Mouse (Mus musculus) heart, embryonic 12.5 days (tissue): ENCODE results near the gene Rab23. TPM values are rescaled to one million over a fixed set of nuclear protein-coding genes. Genes with fewer than 3 reads are reported as not detected.

Source experiments
- ATAC-seq: fragments of 200-750 bp; cut with Nextera tagmentation; 2 replicates; pipeline ENCODE4 v1.8.0; 2017; ENCODE audit warnings: moderate TSS enrichment, moderate library complexity; ENCODE audit not compliant: insufficient number of reproducible peaks, low FRiP score
- H3K27ac ChIP-seq: fragments of 300-500 bp; sonication (generic); 2 replicates; pipeline ENCODE4 v1.5.1; 2016; ENCODE audit warnings: mild to moderate bottlenecking, moderate library complexity; ENCODE audit not compliant: poor library complexity, severe bottlenecking
- H3K27me3 ChIP-seq: fragments of 300-500 bp; sonication (generic); replicated peaks from 2 replicates; pipeline ENCODE4 v1.6.1; 2016; ENCODE audit warnings: mild to moderate bottlenecking, moderate library complexity
- H3K36me3 ChIP-seq: fragments of 300-500 bp; sonication (generic); 2 replicates; pipeline ENCODE4 v1.6.1; 2016; ENCODE audit warnings: mild to moderate bottlenecking, moderate library complexity
- H3K4me1 ChIP-seq: fragments of 300-500 bp; sonication (generic); replicated peaks from 2 replicates; pipeline ENCODE4 v1.6.1; 2016; ENCODE audit warnings: mild to moderate bottlenecking
- H3K4me2 ChIP-seq: fragments of 300-500 bp; sonication (generic); 2 replicates; pipeline ENCODE4 v1.6.1; 2016; ENCODE audit warnings: mild to moderate bottlenecking, moderate library complexity
- H3K4me3 ChIP-seq: fragments of 300-500 bp; sonication (generic); 2 replicates; pipeline ENCODE4 v1.5.1; 2016; ENCODE audit warnings: mild to moderate bottlenecking
- H3K9ac ChIP-seq: fragments of 300-500 bp; sonication (generic); 2 replicates; pipeline ENCODE4 v1.6.1; 2016; ENCODE audit warnings: mild to moderate bottlenecking, moderate library complexity
- H3K9me3 ChIP-seq: fragments of 300-500 bp; sonication (generic); replicated peaks from 2 replicates; pipeline ENCODE4 v1.6.1; 2016; ENCODE audit warnings: mild to moderate bottlenecking, moderate library complexity
- WGBS: fragments of 180-500 bp; shearing (Covaris S2); methylation state at CpG from one replicate; pipeline ENCODE4 v1.1.7; 2016; 5-methylcytosine and 5-hydroxymethylcytosine counted together
- polyA plus RNA-seq: library from polyadenylated mRNA; unstranded; fragments of >200 nt; fragmentation: Nextera tagmentation; extraction: Ambion mirVana; gene quantifications from 2 replicates; pipeline ENCODE4 v1.2.1, GENCODE M21; 2016

Rab23 gene
- polyA plus RNA-seq, 1 experiment from 2014 or later, result 18.9 TPM

- H3K4me1 ChIP-seq, result no peaks in the 10 kb centered on the region
- H3K27ac ChIP-seq, result no peak overlapping the region
- no peak overlapping the region for H3K4me2 ChIP-seq
- H3K4me3 ChIP-seq, result no peak overlapping the region
- no peaks in the 10 kb centered on the region for H3K27me3 ChIP-seq
- WGBS, result 37% methylated on average over 4 of the region's 4 CpGs
- no peaks in the 10 kb centered on the region for H3K36me3 ChIP-seq
- ATAC-seq, result no peak
- H3K9me3 ChIP-seq, result peaks cover 6% of the 10 kb centered on the region; the same call in 1 of the 2 replicates
- H3K9ac ChIP-seq, result no peak overlapping the region
Observed at GRCm38 (mm10) chr1:33690087-33690448, 29.6 kb upstream of the Rab23 start.

GRCm38 (mm10) chr1:33693893-33694292 lies 25.8 kb upstream of the Rab23 start:
- no peak for ATAC-seq
- no peaks in the 10 kb centered on the region; the same call in 1 of the 2 replicates for H3K27me3 ChIP-seq
- H3K9ac ChIP-seq, result no peak overlapping the region
- no peak overlapping the region for H3K27ac ChIP-seq
- 68% methylated on average over 3 of the region's 3 CpGs for WGBS
- no peak overlapping the region for H3K4me2 ChIP-seq
- H3K4me3 ChIP-seq, result no peak overlapping the region
- no peaks in the 10 kb centered on the region for H3K36me3 ChIP-seq
- no peaks in the 10 kb centered on the region for H3K4me1 ChIP-seq
- H3K9me3 ChIP-seq, result no peaks in the 10 kb centered on the region

- 74% methylated on average over 2 of the region's 2 CpGs for WGBS
- H3K36me3 ChIP-seq, result no peaks in the 10 kb centered on the region
- no peaks in the 10 kb centered on the region for H3K9me3 ChIP-seq
- H3K9ac ChIP-seq, result no peak overlapping the region
- H3K4me3 ChIP-seq, result no peak overlapping the region
- no peak overlapping the region for H3K4me2 ChIP-seq
- no peak overlapping the region for H3K27ac ChIP-seq
- ATAC-seq, result no peak
- no peaks in the 10 kb centered on the region; the same call in 1 of the 2 replicates for H3K27me3 ChIP-seq
- H3K4me1 ChIP-seq, result no peaks in the 10 kb centered on the region
Observed at GRCm38 (mm10) chr1:33696016-33696415, 23.7 kb upstream of the Rab23 start.

- Histone ChIP-seq H3K9ac (no peak overlapping the region), H3K4me2 (no peak overlapping the region), H3K36me3 (no peaks in the 10 kb centered on the region), H3K27me3 (no peaks in the 10 kb centered on the region), H3K27ac (no peak overlapping the region), H3K4me3 (no peak overlapping the region), H3K4me1 (no peaks in the 10 kb centered on the region), H3K9me3 (no peaks in the 10 kb centered on the region)
- ATAC-seq, result no peak
- WGBS, result 79% methylated on average over 3 of the region's 3 CpGs
Observed at GRCm38 (mm10) chr1:33701244-33701643, 18.4 kb upstream of the Rab23 start.

GRCm38 (mm10) chr1:33709615-33710014 lies 10.1 kb upstream of the Rab23 start:
- Histone ChIP-seq H3K4me2 (no peak overlapping the region), H3K9ac (no peak overlapping the region), H3K27ac (no peak overlapping the region), H3K9me3 (no peaks in the 10 kb centered on the region), H3K4me3 (no peak overlapping the region), H3K4me1 (no peaks in the 10 kb centered on the region), H3K27me3 (no peaks in the 10 kb centered on the region), H3K36me3 (no peaks in the 10 kb centered on the region)
- ATAC-seq, result no peak
- 47% methylated on average over 2 of the region's 2 CpGs for WGBS

GRCm38 (mm10) chr1:33712026-33712425 lies 7.7 kb upstream of the Rab23 start:
- Histone ChIP-seq H3K4me3 (no peak overlapping the region), H3K4me1 (no peaks in the 10 kb centered on the region), H3K36me3 (no peaks in the 10 kb centered on the region), H3K9ac (no peak overlapping the region), H3K9me3 (no peaks in the 10 kb centered on the region), H3K27ac (no peak overlapping the region), H3K27me3 (no peaks in the 10 kb centered on the region), H3K4me2 (no peak overlapping the region)
- no peak for ATAC-seq
- WGBS, result 74% methylated on average over 5 of the region's 5 CpGs

GRCm38 (mm10) chr1:33714796-33715195 lies 4.9 kb upstream of the Rab23 start:
- ATAC-seq, result no peak
- no peaks in the 10 kb centered on the region for H3K4me1 ChIP-seq
- 3% methylated on average over 10 of the region's 10 CpGs for WGBS
- no peak overlapping the region for H3K4me3 ChIP-seq
- no peak overlapping the region for H3K27ac ChIP-seq
- H3K36me3 ChIP-seq, result no peaks in the 10 kb centered on the region
- H3K27me3 ChIP-seq, result no peaks in the 10 kb centered on the region
- peak overlapping the region; percentile 45 for H3K4me2 ChIP-seq
- H3K9me3 ChIP-seq, result no peaks in the 10 kb centered on the region
- H3K9ac ChIP-seq, result no peak overlapping the region

- WGBS, result 80% methylated on average over 1 of the region's 1 CpGs
- Histone ChIP-seq H3K9me3 (no peaks in the 10 kb centered on the region), H3K36me3 (peaks cover 11% of the 10 kb centered on the region), H3K4me1 (peaks cover 4% of the 10 kb centered on the region), H3K4me3 (no peak overlapping the region), H3K9ac (no peak overlapping the region), H3K27me3 (no peaks in the 10 kb centered on the region), H3K4me2 (no peak overlapping the region), H3K27ac (no peak overlapping the region)
- ATAC-seq, result no peak
Observed at GRCm38 (mm10) chr1:33717636-33718035, 2.1 kb upstream of the Rab23 start.

GRCm38 (mm10) chr1:33720231-33720630 lies 544 bp downstream of the Rab23 start:
- H3K36me3 ChIP-seq, result peaks cover 31% of the 10 kb centered on the region
- peak overlapping the region; percentile 82 for H3K4me2 ChIP-seq
- under 1% methylated on average over 41 of the region's 41 CpGs for WGBS
- H3K4me3 ChIP-seq, result peak overlapping the region; percentile 84
- H3K9ac ChIP-seq, result peak overlapping the region; percentile 90
- no peaks in the 10 kb centered on the region for H3K27me3 ChIP-seq
- peak overlapping the region; percentile 77 for H3K27ac ChIP-seq
- H3K9me3 ChIP-seq, result no peaks in the 10 kb centered on the region
- ATAC-seq, result no peak; the same call in 1 of the 2 replicates
- H3K4me1 ChIP-seq, result peaks cover 4% of the 10 kb centered on the region

GRCm38 (mm10) chr1:33721020-33721419 lies 1.3 kb downstream of the Rab23 start:
- H3K36me3 ChIP-seq, result peaks cover 39% of the 10 kb centered on the region
- H3K9me3 ChIP-seq, result no peaks in the 10 kb centered on the region
- WGBS, result 76% methylated on average over 7 of the region's 7 CpGs
- no peak overlapping the region for H3K4me3 ChIP-seq
- H3K4me2 ChIP-seq, result peak overlapping the region; percentile 44
- ATAC-seq, result no peak
- H3K4me1 ChIP-seq, result peaks cover 4% of the 10 kb centered on the region
- no peaks in the 10 kb centered on the region for H3K27me3 ChIP-seq
- H3K9ac ChIP-seq, result no peak overlapping the region
- H3K27ac ChIP-seq, result no peak overlapping the region

GRCm38 (mm10) chr1:33724516-33724915 lies 4.8 kb downstream of the Rab23 start:
- H3K27me3 ChIP-seq, result no peaks in the 10 kb centered on the region
- WGBS, result 90% methylated on average over 6 of the region's 6 CpGs
- no peak overlapping the region for H3K4me3 ChIP-seq
- no peak for ATAC-seq
- H3K36me3 ChIP-seq, result peaks cover 62% of the 10 kb centered on the region
- H3K27ac ChIP-seq, result no peak overlapping the region
- no peak overlapping the region for H3K9ac ChIP-seq
- H3K4me1 ChIP-seq, result peaks cover 4% of the 10 kb centered on the region
- H3K9me3 ChIP-seq, result no peaks in the 10 kb centered on the region
- no peak overlapping the region for H3K4me2 ChIP-seq

GRCm38 (mm10) chr1:33725086-33725485 lies 5.4 kb downstream of the Rab23 start:
- Histone ChIP-seq H3K27ac (no peak overlapping the region), H3K27me3 (no peaks in the 10 kb centered on the region), H3K9ac (no peak overlapping the region), H3K4me1 (peaks cover 4% of the 10 kb centered on the region), H3K4me2 (no peak overlapping the region), H3K36me3 (peaks cover 67% of the 10 kb centered on the region), H3K4me3 (no peak overlapping the region), H3K9me3 (no peaks in the 10 kb centered on the region)
- no peak for ATAC-seq
- WGBS, result 84% methylated on average over 5 of the region's 5 CpGs
